Mouse (Mus musculus): ENCODE measurements at regions not wholly inside any gene's neighbourhood (a gene's known extent, or its start where the extent isn't known, plus 50 kb on each side); places are given as distances from the start of the nearest gene placed in this dataset.

DNA sequence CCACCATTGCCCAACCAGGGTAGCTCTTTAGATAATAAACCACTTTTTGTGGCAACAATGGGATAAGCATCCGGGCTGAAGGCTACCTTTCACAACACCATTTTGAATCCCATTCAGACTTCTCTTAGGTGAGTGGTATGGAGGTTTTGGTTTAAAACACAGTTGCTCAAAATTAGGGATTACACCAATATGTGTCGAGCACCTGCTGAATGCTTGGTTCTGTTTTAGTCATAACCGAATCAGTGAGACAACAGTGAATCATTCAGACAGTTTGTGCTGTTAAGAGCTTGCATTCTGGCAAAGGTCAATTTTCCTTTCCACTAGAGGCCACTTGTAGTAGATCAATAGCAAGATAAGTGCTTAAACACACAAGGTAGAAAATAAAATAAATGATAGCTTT lies 561.2 kb upstream of the Gm9747 start:
- no peak for TF ChIP-seq POLR2A (IDR thresholded peaks at IDR 0.05; ENCODE audit: extremely low read depth, insufficient read depth, low read length)
- TF ChIP-seq CTCF (IDR thresholded peaks at IDR 0.05; ENCODE audit: extremely low read depth, insufficient read depth, low read length) = no peak

Measured in cortical plate, adult 2 months (tissue).